Comparison of ENCODE assay signal across 20 mouse cellular contexts in genomic region chr7:44187936-44188335, GRCm38 (mm10). TPM values are rescaled to one million over a fixed set of nuclear protein-coding genes. Genes with fewer than 3 reads are reported as not detected.
DNase-seq lines count a peak whose midpoint lies in the region; ATAC-seq and TF ChIP-seq lines count a peak whose summit lies in the region.
"Not testable (repeated sequence)": the region's sequence is repeated elsewhere in the genome, so short reads cannot be mapped to it uniquely, and the experiment has no call there.
"Had no signal": no experiment of that assay in that cellular context is flagged by ENCODE, and none has a peak within 500 bp of the region (broad histone marks: within the 10 kb centered on the region; RNA-seq: fewer than 3 reads in every experiment).

Gene Klk1b24, plus strand, starts transcription at chr7:44188236.

- TF ChIP-seq POLR2A in testis, adult 2 months (IDR thresholded peaks at IDR 0.05; ENCODE audit: control insufficient read depth, low read depth, low read length), result not testable (repeated sequence)

- not testable (repeated sequence) for H3K27me3 ChIP-seq in liver, postnatal 0 days (ENCODE audit: insufficient read depth, low read length); testis, adult 2 months (ENCODE audit: control insufficient read depth, insufficient read depth, low read length)

- not testable (repeated sequence) for ATAC-seq in liver, postnatal 0 days

- not testable (repeated sequence) for TF ChIP-seq CTCF in liver, postnatal 0 days (IDR thresholded peaks at IDR 0.05; ENCODE audit: low read depth); testis, adult 2 months (IDR thresholded peaks at IDR 0.05; ENCODE audit: control insufficient read depth, insufficient read depth, insufficient replicate concordance, low read depth, low read length)

- H3K4me2 ChIP-seq in liver, postnatal 0 days (ENCODE audit: low read depth, low read length), result not testable (repeated sequence)

- not testable (repeated sequence) for H3K4me1 ChIP-seq in liver, postnatal 0 days (ENCODE audit: insufficient read depth); testis, adult 2 months (ENCODE audit: control insufficient read depth, insufficient read depth, low read length)

- peak; percentile 27 for DNase-seq in gastrocnemius, adult 18-20 months (ENCODE audit: low spot score)
- peak; percentile 83 for DNase-seq in heart, adult 11 months
- peak; percentile 1 for DNase-seq in liver, postnatal 0 days
- peak; percentile 18 for DNase-seq in testis, postnatal 14 days (ENCODE audit: low spot score)

- not testable (repeated sequence) for H3K9me3 ChIP-seq in liver, postnatal 0 days (ENCODE audit: low read length)

- not testable (repeated sequence) for H3K36me3 ChIP-seq in liver, postnatal 0 days (replicated peaks; ENCODE audit: insufficient read depth, low read length); testis, adult 2 months (ENCODE audit: control insufficient read depth, insufficient read depth, low read length)

- not testable (repeated sequence) for H3K27ac ChIP-seq in liver, postnatal 0 days (ENCODE audit: low read depth); testis, adult 2 months (ENCODE audit: control insufficient read depth, insufficient read depth, low read depth, low read length)

- not testable (repeated sequence) for TF ChIP-seq EP300 in liver, postnatal 0 days (IDR thresholded peaks at IDR 0.05; ENCODE audit: low read depth)

- H3K9ac ChIP-seq in liver, postnatal 0 days (replicated peaks), result not testable (repeated sequence)

- H3K4me3 ChIP-seq in liver, postnatal 0 days (ENCODE audit: low read depth, low read length); testis, adult 2 months (ENCODE audit: control insufficient read depth, low read depth, low read length): not testable (repeated sequence)

RNA-seq across cellular contexts. Expression of gene Klk1b24, which starts in this region (rescaled TPM):
- total RNA-seq in gastrocnemius, adult 18-20 months (2021), result not detected
- not detected in 2 replicates for polyA plus RNA-seq in liver, postnatal 0 days (2015; fragmentation: Nextera tagmentation; extraction: Ambion mirVana)
- 74.1 and 87.1 TPM in 2 replicates for polyA plus RNA-seq in testis, adult 2 months (2012; rRNA removed)
- total RNA-seq: adrenal gland, adult 18-20 months; adrenal gland, postnatal 14 days; adrenal gland, postnatal 36 days; CH12.LX; G1E had no signal
- polyA plus RNA-seq: activated CD4-positive, CD25-positive, alpha-beta regulatory T cell, adult 4 months; CD4-positive, CD25-positive, alpha-beta regulatory T cell, adult 4 months; cortical plate, adult 2 months; embryonic facial prominence, embryonic 10.5 days; embryonic facial prominence, embryonic 12.5 days; embryonic facial prominence, embryonic 14.5 days; forebrain, embryonic 11.5 days; forebrain, embryonic 13.5 days; forebrain, embryonic 15.5 days; G1E; Patski had no signal

Comparison
In these comparisons a context has a peak if more than half of its experiments do, and no peak if none do; other contexts are left out.
1. RNA of gene Klk1b24 (polyA plus RNA-seq): 74.1 to 87.1 TPM in testis, adult 2 months; not detected in liver, postnatal 0 days; every median in the first group is over 10 times any median in the second.
2. Peak in DNase-seq in gastrocnemius, adult 18-20 months; RNA of the gene not detected or under 1 TPM.
3. Peak in DNase-seq in liver, postnatal 0 days; RNA of the gene not detected or under 1 TPM.
4. DNase-seq: peak in every context shown above with its lines; median percentile 83 in heart, adult 11 months; 27 in gastrocnemius, adult 18-20 months; 18 in testis, postnatal 14 days; 1 in liver, postnatal 0 days.